Mouse (Mus musculus): ENCODE measurements around the gene Mical3. TPM values are rescaled to one million over a fixed set of nuclear protein-coding genes. Genes with fewer than 3 reads are reported as not detected.

Gene Mical3
- polyA plus RNA-seq, 1 experiment from 2014 or later = 4.5 TPM

DNA sequence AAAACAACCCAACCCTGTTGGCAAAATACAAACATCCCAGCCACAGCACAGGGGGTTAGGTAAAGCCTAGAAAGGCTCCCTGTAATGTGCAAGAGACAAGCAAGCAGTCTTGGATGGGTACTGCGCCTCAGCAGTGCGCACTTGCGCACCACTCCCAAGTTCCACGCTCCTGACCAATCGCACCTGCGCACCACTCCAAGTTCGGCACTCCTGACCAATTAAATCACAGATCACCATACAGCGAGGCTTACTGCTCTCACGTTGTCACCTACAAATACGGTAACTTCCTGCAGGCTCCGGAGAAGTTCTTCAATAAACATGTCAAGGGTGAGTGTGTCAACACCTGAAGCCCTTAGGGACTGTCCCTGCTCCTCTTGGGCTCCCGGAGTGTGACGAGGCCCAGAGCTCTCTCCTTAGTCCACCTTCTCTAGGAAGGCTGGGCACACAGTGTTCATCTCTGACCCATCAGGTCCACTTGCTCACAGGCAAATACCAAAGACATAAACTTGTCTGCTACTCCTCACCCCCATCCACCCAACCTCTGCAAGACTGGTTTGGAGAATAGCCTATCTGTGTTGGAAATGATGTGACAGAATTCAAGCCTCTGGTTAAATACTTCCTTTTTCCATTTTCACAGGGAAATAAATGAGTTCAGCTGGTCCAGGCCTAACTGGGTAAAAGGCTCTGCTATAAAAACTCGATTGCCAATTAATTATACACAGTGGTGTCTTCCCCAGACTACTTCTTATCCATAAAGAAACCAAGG is 27.2 kb downstream of the Mical3 start:
- ATAC-seq = no peak
- Histone ChIP-seq H3K27ac (ENCODE audit: low read depth, low read length) (no peak overlapping the region), H3K9ac (ENCODE audit: low read depth, low read length) (no peak overlapping the region), H3K36me3 (ENCODE audit: control insufficient read depth, insufficient read depth) (peaks cover 9% of the 10 kb centered on the region; the same call in 1 of the 2 replicates), H3K27me3 (replicated peaks; ENCODE audit: control insufficient read depth, insufficient read depth, low read length) (no peaks in the 10 kb centered on the region), H3K4me1 (replicated peaks; ENCODE audit: control insufficient read depth, insufficient read depth, low read length) (peaks cover 7% of the 10 kb centered on the region), H3K9me3 (ENCODE audit: control insufficient read depth) (no peaks in the 10 kb centered on the region), H3K4me2 (replicated peaks; ENCODE audit: low read depth) (no peak overlapping the region), H3K4me3 (ENCODE audit: low read depth, low read length) (no peak overlapping the region)
- WGBS = 80% methylated on average over 14 of the region's 14 CpGs
- TF ChIP-seq CTCF (IDR thresholded peaks at IDR 0.05; ENCODE audit: low read depth) = no peak

DNA sequence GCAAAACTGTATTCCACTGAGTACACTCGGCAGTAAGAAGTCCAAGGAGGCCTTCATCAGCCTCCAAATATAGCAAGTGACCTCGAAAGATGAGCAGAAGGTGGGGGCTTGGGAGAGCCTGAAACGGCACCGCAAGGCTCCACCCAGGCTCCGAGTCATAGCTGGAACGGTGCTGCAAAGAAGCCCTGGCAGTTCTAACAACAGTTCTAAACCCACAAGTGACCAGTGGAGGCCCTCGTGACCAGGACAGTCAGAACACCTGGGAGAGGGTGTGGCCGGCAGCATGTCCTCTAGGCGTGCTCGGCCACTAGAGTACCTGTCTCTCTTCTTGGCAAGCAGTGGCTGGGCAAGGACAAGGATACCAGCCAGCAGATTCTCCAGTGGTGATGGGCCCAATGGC is 27.9 kb downstream of the Mical3 start:
- Histone ChIP-seq H3K9me3 (ENCODE audit: control insufficient read depth) (no peaks in the 10 kb centered on the region), H3K27me3 (replicated peaks; ENCODE audit: control insufficient read depth, insufficient read depth, low read length) (no peaks in the 10 kb centered on the region), H3K9ac (ENCODE audit: low read depth, low read length) (no peak overlapping the region), H3K4me3 (ENCODE audit: low read depth, low read length) (no peak overlapping the region), H3K36me3 (ENCODE audit: control insufficient read depth, insufficient read depth) (peaks cover 9% of the 10 kb centered on the region; the same call in 1 of the 2 replicates), H3K27ac (ENCODE audit: low read depth, low read length) (no peak overlapping the region), H3K4me2 (replicated peaks; ENCODE audit: low read depth) (no peak overlapping the region), H3K4me1 (replicated peaks; ENCODE audit: control insufficient read depth, insufficient read depth, low read length) (peaks cover 7% of the 10 kb centered on the region)
- TF ChIP-seq CTCF (IDR thresholded peaks at IDR 0.05; ENCODE audit: low read depth) = no peak
- 57% methylated on average over 10 of the region's 10 CpGs for WGBS
- ATAC-seq = no peak

DNA sequence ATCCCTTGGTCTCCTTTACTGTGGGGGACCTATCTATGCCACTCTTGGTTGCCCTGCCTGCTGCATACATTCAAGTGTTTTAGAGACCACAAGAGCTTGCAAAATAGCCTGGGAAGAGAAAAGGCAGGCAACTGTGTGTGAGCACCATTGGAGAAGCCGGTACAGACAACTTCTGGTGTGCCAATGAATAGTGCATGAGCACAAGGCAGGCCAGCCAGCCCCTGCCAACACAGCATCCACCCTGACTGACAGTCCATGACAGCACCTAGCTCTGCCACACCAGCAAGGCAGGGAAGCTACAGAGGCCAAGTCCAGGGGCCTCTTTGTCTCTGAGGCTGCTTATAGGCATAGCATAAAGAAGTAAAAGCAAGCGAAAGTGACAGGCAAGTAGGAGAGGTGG is 28.7 kb downstream of the Mical3 start:
- WGBS = 87% methylated on average over 2 of the region's 2 CpGs
- Histone ChIP-seq H3K4me2 (replicated peaks; ENCODE audit: low read depth) (no peak overlapping the region), H3K36me3 (ENCODE audit: control insufficient read depth, insufficient read depth) (peaks cover 9% of the 10 kb centered on the region; the same call in 1 of the 2 replicates), H3K9ac (ENCODE audit: low read depth, low read length) (no peak overlapping the region), H3K27ac (ENCODE audit: low read depth, low read length) (no peak overlapping the region), H3K9me3 (ENCODE audit: control insufficient read depth) (no peaks in the 10 kb centered on the region), H3K4me1 (replicated peaks; ENCODE audit: control insufficient read depth, insufficient read depth, low read length) (peaks cover 7% of the 10 kb centered on the region), H3K27me3 (replicated peaks; ENCODE audit: control insufficient read depth, insufficient read depth, low read length) (no peaks in the 10 kb centered on the region), H3K4me3 (ENCODE audit: low read depth, low read length) (no peak overlapping the region)
- no peak for TF ChIP-seq CTCF (IDR thresholded peaks at IDR 0.05; ENCODE audit: low read depth)
- no peak for ATAC-seq

DNA sequence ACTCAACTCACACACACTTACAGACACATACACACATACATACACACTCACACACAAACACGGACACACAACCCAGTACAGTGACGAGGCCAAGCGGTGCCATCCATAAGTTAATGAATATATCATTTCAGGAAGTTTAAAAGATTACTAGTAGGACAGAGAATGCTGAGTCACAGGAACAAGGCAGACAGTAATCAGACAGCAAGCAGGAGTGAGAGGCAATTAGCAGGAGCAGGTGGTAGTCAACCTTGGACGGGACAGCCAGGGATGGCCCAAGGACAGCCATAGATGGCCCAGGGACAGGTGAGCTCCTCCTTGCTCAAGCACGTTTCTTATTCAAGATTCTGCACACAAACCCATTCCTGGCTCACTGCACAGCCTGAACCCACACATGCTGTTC is 29.6 kb downstream of the Mical3 start:
- Histone ChIP-seq H3K9ac (ENCODE audit: low read depth, low read length) (no peak overlapping the region), H3K4me3 (ENCODE audit: low read depth, low read length) (no peak overlapping the region), H3K27ac (ENCODE audit: low read depth, low read length) (peak overlapping the region; percentile 55), H3K27me3 (replicated peaks; ENCODE audit: control insufficient read depth, insufficient read depth, low read length) (no peaks in the 10 kb centered on the region), H3K9me3 (ENCODE audit: control insufficient read depth) (no peaks in the 10 kb centered on the region), H3K4me2 (replicated peaks; ENCODE audit: low read depth) (no peak overlapping the region), H3K4me1 (replicated peaks; ENCODE audit: control insufficient read depth, insufficient read depth, low read length) (peaks cover 7% of the 10 kb centered on the region), H3K36me3 (ENCODE audit: control insufficient read depth, insufficient read depth) (peaks cover 9% of the 10 kb centered on the region; the same call in 1 of the 2 replicates)
- no peak for TF ChIP-seq CTCF (IDR thresholded peaks at IDR 0.05; ENCODE audit: low read depth)
- peak; percentile 85 for ATAC-seq
- 36% methylated on average over 5 of the region's 5 CpGs for WGBS

DNA sequence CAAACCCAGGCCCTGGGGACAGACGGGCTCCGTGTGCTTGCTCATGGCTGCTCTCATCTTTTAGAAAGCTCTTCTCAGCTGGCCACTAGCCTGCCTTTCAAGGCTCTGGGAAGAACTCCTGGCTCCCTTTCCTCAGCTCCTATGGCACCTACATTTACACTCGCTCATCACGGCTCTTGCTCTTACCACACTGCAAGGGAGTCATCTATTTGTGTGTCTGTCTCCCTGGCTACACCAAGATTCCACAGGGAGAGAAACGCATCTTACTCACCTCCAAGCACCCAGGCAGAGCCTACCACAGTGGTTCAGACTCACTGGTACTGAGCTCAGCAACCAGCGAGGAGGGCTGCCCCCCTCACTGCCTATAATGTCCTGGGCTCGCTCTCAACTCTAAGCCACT is 31.0 kb downstream of the Mical3 start:
- Histone ChIP-seq H3K9ac (ENCODE audit: low read depth, low read length) (no peak overlapping the region), H3K4me3 (ENCODE audit: low read depth, low read length) (no peak overlapping the region)
- no peak for TF ChIP-seq CTCF (IDR thresholded peaks at IDR 0.05; ENCODE audit: low read depth)

DNA sequence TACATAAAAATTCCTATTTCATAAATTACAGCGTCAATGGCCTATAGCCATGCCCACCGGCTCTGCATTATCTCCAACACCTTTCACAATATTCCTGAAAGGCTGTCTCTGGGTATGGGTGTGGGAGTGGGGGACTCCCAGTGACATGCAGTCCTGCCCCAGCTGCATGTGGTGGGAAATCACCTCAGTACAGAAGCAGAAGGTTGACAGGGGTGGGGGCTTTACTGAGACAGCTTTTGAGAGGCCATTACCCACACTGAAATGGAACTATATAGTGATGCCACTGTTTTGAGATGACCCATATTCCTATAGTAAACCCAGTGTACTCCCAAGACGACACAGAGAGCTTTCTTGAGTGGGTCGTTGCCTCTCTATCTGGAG is 31.6 kb downstream of the Mical3 start:
- Histone ChIP-seq H3K4me2 (replicated peaks; ENCODE audit: low read depth) (no peak overlapping the region), H3K9ac (ENCODE audit: low read depth, low read length) (no peak overlapping the region), H3K27me3 (replicated peaks; ENCODE audit: control insufficient read depth, insufficient read depth, low read length) (no peaks in the 10 kb centered on the region), H3K9me3 (ENCODE audit: control insufficient read depth) (no peaks in the 10 kb centered on the region), H3K27ac (ENCODE audit: low read depth, low read length) (no peak overlapping the region), H3K36me3 (ENCODE audit: control insufficient read depth, insufficient read depth) (no peaks in the 10 kb centered on the region), H3K4me3 (ENCODE audit: low read depth, low read length) (no peak overlapping the region), H3K4me1 (replicated peaks; ENCODE audit: control insufficient read depth, insufficient read depth, low read length) (peaks cover 7% of the 10 kb centered on the region)
- TF ChIP-seq CTCF (IDR thresholded peaks at IDR 0.05; ENCODE audit: low read depth) = no peak
- WGBS = 76% methylated on average over 4 of the region's 4 CpGs
- ATAC-seq = no peak

More for the DNA sequence above, 31.0 kb downstream of the Mical3 start:
- Histone ChIP-seq H3K27me3 (replicated peaks; ENCODE audit: control insufficient read depth, insufficient read depth, low read length) (no peaks in the 10 kb centered on the region), H3K4me2 (replicated peaks; ENCODE audit: low read depth) (no peak overlapping the region), H3K4me1 (replicated peaks; ENCODE audit: control insufficient read depth, insufficient read depth, low read length) (peaks cover 7% of the 10 kb centered on the region), H3K36me3 (ENCODE audit: control insufficient read depth, insufficient read depth) (peaks cover 5% of the 10 kb centered on the region; the same call in 1 of the 2 replicates), H3K27ac (ENCODE audit: low read depth, low read length) (no peak overlapping the region), H3K9me3 (ENCODE audit: control insufficient read depth) (no peaks in the 10 kb centered on the region)
- no peak for ATAC-seq
- 87% methylated on average over 7 of the region's 7 CpGs for WGBS
